Mouse (Mus musculus): ENCODE results near the gene Txnrd1. TPM values are rescaled to one million over a fixed set of nuclear protein-coding genes. Genes with fewer than 3 reads are reported as not detected.

Gene Txnrd1
- polyA plus RNA-seq, 1 experiment from 2014 or later = 87.1 TPM

DNA sequence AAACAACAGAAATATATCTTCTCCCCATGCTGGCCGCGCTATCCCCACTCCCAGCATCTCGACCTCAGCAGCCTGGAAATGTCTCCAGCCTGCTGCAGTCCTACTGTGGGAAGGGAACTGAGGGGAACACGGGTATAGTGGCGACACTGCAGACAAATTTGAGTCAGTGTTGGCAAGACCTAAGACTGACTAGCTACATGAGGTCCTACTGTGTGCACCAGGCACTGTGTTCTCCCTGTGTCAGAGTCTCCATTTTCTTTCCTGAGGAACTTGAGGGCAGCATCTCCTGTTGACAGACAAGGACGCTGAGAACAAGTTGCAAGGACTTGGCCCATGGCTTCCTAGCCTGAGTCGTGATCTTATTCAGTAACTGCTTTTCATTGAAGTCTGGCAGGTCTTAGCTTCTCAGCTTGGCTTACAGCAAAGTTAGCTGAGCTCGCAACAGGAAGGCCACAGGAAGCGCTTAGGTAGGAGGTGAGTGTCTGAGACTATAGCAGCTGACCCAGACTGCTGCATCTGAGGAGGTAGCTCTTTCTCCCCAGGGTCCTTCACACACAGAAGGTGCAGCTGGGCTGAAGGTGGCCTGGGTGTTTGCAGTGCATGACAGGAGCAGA, 58.8 kb downstream of the Txnrd1 start:
- Histone ChIP-seq H3K9me3 (ENCODE audit: control insufficient read depth, low read length) (no peaks in the 10 kb centered on the region), H3K36me3 (ENCODE audit: control insufficient read depth, insufficient read depth, low read length) (peaks cover 35% of the 10 kb centered on the region), H3K4me3 (ENCODE audit: low read length) (no peak overlapping the region), H3K4me2 (ENCODE audit: low read length) (no peak overlapping the region), H3K4me1 (ENCODE audit: control insufficient read depth, insufficient read depth, low read depth, low read length) (no peaks in the 10 kb centered on the region), H3K9ac (ENCODE audit: low read depth, low read length) (no peak overlapping the region), H3K27me3 (replicated peaks; ENCODE audit: control insufficient read depth, insufficient read depth, low read length) (no peaks in the 10 kb centered on the region), H3K27ac (ENCODE audit: low read depth, low read length) (no peak overlapping the region)
- WGBS = 92% methylated on average over 9 of the region's 9 CpGs
- no peak for ATAC-seq

DNA sequence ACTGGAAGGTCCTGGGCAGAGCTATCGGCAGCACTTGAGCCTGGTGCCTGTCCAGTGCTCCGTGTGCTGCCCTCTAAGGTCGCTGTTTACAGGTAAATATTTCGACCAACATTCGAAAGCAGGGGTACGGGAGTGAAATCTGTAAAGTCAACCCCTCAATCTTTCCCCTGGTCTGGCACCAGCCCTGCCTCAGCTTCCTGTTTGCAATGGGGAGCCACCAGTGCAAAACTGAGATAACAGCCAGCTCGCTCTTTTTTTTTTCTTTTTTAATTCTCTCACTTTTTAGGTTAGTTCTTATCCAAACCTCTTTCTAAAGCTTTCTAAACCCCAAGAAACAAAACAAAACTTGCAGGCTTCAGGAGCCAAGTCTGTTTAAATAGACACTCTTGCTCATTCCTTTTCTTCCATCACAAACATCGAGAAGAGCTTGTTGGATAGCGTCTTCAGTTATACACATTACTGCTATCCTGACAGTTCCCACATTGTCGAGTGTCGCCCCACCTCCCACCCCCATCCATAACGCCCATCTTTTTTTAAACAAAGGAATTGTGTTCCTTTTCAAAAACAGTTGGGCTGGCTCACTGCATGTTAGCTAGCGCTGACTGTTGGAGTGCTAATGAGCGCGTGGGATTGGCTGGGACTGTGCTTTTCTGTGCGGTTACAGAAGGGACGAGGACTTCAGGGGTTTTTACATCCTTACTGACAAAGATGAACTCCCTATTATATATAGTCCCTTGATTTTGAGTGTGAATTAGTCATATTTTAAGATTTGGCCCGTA, 60.3 kb downstream of the Txnrd1 start:
- H3K36me3 ChIP-seq (ENCODE audit: control insufficient read depth, insufficient read depth, low read length) = peaks cover 35% of the 10 kb centered on the region
- no peak for ATAC-seq
- 65% methylated on average over 18 of the region's 18 CpGs for WGBS
- H3K4me3 ChIP-seq (ENCODE audit: low read length) = no peak overlapping the region
- H3K4me2 ChIP-seq (ENCODE audit: low read length) = no peak overlapping the region
- H3K9ac ChIP-seq (ENCODE audit: low read depth, low read length) = no peak overlapping the region
- H3K9me3 ChIP-seq (ENCODE audit: control insufficient read depth, low read length) = no peaks in the 10 kb centered on the region
- H3K27ac ChIP-seq (ENCODE audit: low read depth, low read length) = peak overlapping the region; percentile 46; the same call in 1 of the 2 replicates
- H3K4me1 ChIP-seq (ENCODE audit: control insufficient read depth, insufficient read depth, low read depth, low read length) = no peaks in the 10 kb centered on the region
- H3K27me3 ChIP-seq (replicated peaks; ENCODE audit: control insufficient read depth, insufficient read depth, low read length) = no peaks in the 10 kb centered on the region

DNA sequence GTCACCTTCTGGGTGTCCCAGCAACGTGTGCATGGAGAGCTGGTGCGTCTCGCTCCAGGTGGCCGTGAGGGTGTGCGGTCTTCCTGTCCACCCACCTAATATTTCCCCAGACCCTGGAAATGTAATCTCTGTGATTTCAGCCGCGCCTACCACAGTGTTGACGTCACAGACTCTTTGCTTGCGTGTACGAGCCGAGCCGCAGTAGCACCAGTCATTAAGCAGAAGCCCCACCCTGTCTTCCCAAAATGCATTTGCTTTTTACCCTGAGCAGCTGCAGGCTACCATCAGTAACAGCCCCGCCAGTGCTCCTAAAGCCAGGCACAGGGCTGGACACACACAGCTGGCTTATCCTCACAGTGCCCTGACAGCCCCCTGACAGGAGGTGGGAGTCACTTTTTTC, 64.2 kb downstream of the Txnrd1 start:
- 93% methylated on average over 13 of the region's 13 CpGs for WGBS

DNA sequence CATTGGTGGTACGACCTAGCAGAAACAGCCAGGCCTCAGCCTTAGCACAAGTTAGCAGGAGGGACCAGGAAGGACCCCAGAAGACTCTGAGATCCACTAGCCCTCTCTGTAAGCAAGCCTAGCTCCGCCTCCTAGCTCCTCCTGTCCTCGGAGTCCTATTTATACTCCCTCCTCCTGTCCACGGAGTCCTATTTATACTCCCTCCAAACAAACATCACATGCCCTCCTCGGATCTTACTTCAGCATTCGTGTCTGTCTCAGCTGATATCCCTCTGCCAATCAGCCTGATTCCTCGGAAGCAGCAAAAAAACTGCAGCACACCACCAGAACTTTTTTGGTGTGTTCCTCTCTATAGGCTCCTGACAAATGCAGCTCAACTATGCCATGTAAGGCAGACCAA, 65.1 kb downstream of the Txnrd1 start:
- Histone ChIP-seq H3K9ac (ENCODE audit: low read depth, low read length) (no peak overlapping the region), H3K27ac (ENCODE audit: low read depth, low read length) (no peak overlapping the region), H3K4me1 (ENCODE audit: control insufficient read depth, insufficient read depth, low read depth, low read length) (peaks cover 10% of the 10 kb centered on the region), H3K4me3 (ENCODE audit: low read length) (no peak overlapping the region), H3K9me3 (ENCODE audit: control insufficient read depth, low read length) (no peaks in the 10 kb centered on the region), H3K27me3 (replicated peaks; ENCODE audit: control insufficient read depth, insufficient read depth, low read length) (no peaks in the 10 kb centered on the region), H3K36me3 (ENCODE audit: control insufficient read depth, insufficient read depth, low read length) (peaks cover 16% of the 10 kb centered on the region), H3K4me2 (ENCODE audit: low read length) (no peak overlapping the region)
- no peak for ATAC-seq
- 61% methylated on average over 7 of the region's 7 CpGs for WGBS

More for the DNA sequence above, 64.2 kb downstream of the Txnrd1 start:
- H3K36me3 ChIP-seq (ENCODE audit: control insufficient read depth, insufficient read depth, low read length) = peaks cover 19% of the 10 kb centered on the region
- H3K27ac ChIP-seq (ENCODE audit: low read depth, low read length) = no peak overlapping the region
- ATAC-seq = no peak
- H3K27me3 ChIP-seq (replicated peaks; ENCODE audit: control insufficient read depth, insufficient read depth, low read length) = no peaks in the 10 kb centered on the region
- no peaks in the 10 kb centered on the region for H3K9me3 ChIP-seq (ENCODE audit: control insufficient read depth, low read length)
- H3K4me2 ChIP-seq (ENCODE audit: low read length) = no peak overlapping the region
- peaks cover 10% of the 10 kb centered on the region for H3K4me1 ChIP-seq (ENCODE audit: control insufficient read depth, insufficient read depth, low read depth, low read length)
- no peak overlapping the region for H3K9ac ChIP-seq (ENCODE audit: low read depth, low read length)
- no peak overlapping the region for H3K4me3 ChIP-seq (ENCODE audit: low read length)

DNA sequence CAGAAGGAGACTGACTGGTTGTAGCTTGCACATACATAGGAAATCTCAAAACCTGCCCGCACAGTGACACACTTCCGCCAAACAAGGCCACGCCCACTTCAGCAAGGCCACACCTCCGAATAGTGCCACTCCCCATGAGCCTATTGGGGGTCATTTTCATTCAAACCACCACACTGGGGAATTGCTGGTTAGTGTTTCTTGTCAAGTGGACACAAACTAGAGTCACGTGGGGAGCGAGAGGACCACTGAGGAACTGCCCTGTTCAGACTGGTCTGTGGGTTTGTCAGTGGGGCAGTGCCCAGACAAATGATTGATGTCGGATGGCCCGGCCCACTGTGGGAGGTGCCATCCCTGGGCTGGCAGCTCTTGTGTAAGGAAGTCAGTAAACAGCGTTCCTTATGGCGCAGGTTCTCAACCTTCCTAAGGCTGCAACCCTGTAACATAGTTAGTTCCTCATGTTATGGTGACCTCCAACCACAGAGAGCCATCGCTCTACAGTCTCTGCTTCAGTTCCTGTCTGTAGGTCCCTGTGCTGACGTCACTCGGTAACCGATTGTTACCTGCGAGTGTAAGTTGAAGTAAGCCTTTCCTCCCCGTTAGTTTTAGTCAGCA, 66.2 kb downstream of the Txnrd1 start:
- Histone ChIP-seq H3K9me3 (ENCODE audit: control insufficient read depth, low read length) (no peaks in the 10 kb centered on the region), H3K9ac (ENCODE audit: low read depth, low read length) (no peak overlapping the region), H3K4me1 (ENCODE audit: control insufficient read depth, insufficient read depth, low read depth, low read length) (peaks cover 10% of the 10 kb centered on the region), H3K36me3 (ENCODE audit: control insufficient read depth, insufficient read depth, low read length) (peaks cover 13% of the 10 kb centered on the region), H3K27me3 (replicated peaks; ENCODE audit: control insufficient read depth, insufficient read depth, low read length) (no peaks in the 10 kb centered on the region), H3K4me2 (ENCODE audit: low read length) (peak overlapping the region; percentile 42), H3K4me3 (ENCODE audit: low read length) (no peak overlapping the region; the same call in 1 of the 2 replicates), H3K27ac (ENCODE audit: low read depth, low read length) (no peak overlapping the region)
- WGBS = 39% methylated on average over 16 of the region's 16 CpGs
- peak; percentile 53 for ATAC-seq

DNA sequence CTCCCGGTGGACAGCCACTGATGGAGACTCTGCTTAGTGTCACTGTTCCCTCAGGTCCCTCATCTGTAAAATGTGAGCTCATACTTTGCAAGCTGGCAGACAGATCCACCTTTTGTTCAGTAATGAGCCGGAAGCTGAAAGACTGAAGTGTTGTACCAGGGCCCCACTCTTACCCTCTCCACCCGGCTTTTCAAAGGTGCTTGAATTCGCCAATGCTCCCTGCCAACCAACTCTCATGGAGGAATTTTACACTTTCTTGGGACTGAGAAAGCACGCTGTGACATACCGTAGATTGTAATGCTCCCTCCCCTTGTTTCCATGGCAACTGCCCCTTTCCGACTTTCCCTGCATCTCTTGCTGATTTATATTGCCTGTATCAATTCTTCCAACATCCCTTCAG, 66.8 kb downstream of the Txnrd1 start:
- H3K4me1 ChIP-seq (ENCODE audit: control insufficient read depth, insufficient read depth, low read depth, low read length) = peaks cover 10% of the 10 kb centered on the region
- H3K4me3 ChIP-seq (ENCODE audit: low read length) = peak overlapping the region; percentile 4
- H3K9me3 ChIP-seq (ENCODE audit: control insufficient read depth, low read length) = no peaks in the 10 kb centered on the region
- peak; percentile 46 for ATAC-seq
- H3K27me3 ChIP-seq (replicated peaks; ENCODE audit: control insufficient read depth, insufficient read depth, low read length) = no peaks in the 10 kb centered on the region
- H3K9ac ChIP-seq (ENCODE audit: low read depth, low read length) = peak overlapping the region; percentile 22
- peaks cover 11% of the 10 kb centered on the region for H3K36me3 ChIP-seq (ENCODE audit: control insufficient read depth, insufficient read depth, low read length)
- 11% methylated on average over 7 of the region's 7 CpGs for WGBS
- peak overlapping the region; percentile 42 for H3K4me2 ChIP-seq (ENCODE audit: low read length)
- peak overlapping the region; percentile 16 for H3K27ac ChIP-seq (ENCODE audit: low read depth, low read length)

DNA sequence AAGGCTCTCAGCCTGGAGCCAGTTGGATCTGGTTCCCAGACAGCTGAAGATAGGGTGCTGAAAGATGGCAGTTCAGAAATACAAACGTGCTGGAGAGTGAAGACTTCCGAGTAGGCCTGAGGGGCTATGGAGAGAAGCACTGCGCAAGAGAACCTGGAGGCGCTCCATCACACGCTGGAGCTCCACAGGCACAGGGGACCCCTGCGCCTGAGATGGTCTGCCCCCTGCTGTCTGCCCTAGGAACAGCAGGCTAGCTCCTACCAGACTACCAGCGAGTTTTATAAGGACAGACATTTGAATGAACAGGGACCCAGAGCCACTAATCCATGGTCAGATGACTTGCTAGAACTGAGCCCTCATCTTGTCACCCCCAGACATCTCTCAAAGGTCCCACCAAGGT, 67.7 kb downstream of the Txnrd1 start:
- Histone ChIP-seq H3K9ac (ENCODE audit: low read depth, low read length) (no peak overlapping the region), H3K36me3 (ENCODE audit: control insufficient read depth, insufficient read depth, low read length) (peaks cover 4% of the 10 kb centered on the region; the same call in 1 of the 2 replicates), H3K4me2 (ENCODE audit: low read length) (no peak overlapping the region), H3K4me1 (ENCODE audit: control insufficient read depth, insufficient read depth, low read depth, low read length) (peaks cover 10% of the 10 kb centered on the region), H3K27ac (ENCODE audit: low read depth, low read length) (no peak overlapping the region), H3K9me3 (ENCODE audit: control insufficient read depth, low read length) (no peaks in the 10 kb centered on the region), H3K27me3 (replicated peaks; ENCODE audit: control insufficient read depth, insufficient read depth, low read length) (no peaks in the 10 kb centered on the region), H3K4me3 (ENCODE audit: low read length) (no peak overlapping the region)
- ATAC-seq = 0 out of 2 replicates have a peak, but pooled peaks have one; percentile 34
- WGBS = 8% methylated on average over 7 of the region's 7 CpGs

DNA sequence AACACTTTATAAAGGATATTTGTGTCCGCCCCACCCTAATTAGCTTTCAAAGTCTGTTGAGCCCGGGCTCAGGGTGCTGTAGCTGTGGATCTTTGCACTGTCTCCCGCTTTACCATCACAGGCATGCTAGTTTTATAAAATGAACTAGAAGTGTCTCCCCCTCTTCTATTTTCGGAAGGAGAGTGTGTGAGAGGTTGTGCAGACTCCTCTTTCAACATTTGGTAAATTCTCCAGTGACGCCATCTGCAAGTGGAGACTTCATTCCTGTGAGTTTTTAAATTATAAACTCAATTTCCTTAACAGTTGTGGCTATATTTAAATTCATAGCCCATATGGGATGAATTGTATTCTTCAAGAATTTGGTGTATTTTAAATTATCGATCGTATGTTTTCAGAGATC, 74.8 kb downstream of the Txnrd1 start:
- no peak overlapping the region for H3K4me3 ChIP-seq (ENCODE audit: low read length)
- no peaks in the 10 kb centered on the region for H3K36me3 ChIP-seq (ENCODE audit: control insufficient read depth, insufficient read depth, low read length)
- no peaks in the 10 kb centered on the region for H3K4me1 ChIP-seq (ENCODE audit: control insufficient read depth, insufficient read depth, low read depth, low read length)
- no peaks in the 10 kb centered on the region for H3K27me3 ChIP-seq (replicated peaks; ENCODE audit: control insufficient read depth, insufficient read depth, low read length)
- no peak overlapping the region for H3K4me2 ChIP-seq (ENCODE audit: low read length)
- 87% methylated on average over 7 of the region's 7 CpGs for WGBS
- H3K9ac ChIP-seq (ENCODE audit: low read depth, low read length) = no peak overlapping the region
- no peak for ATAC-seq
- no peaks in the 10 kb centered on the region for H3K9me3 ChIP-seq (ENCODE audit: control insufficient read depth, low read length)
- H3K27ac ChIP-seq (ENCODE audit: low read depth, low read length) = no peak overlapping the region

DNA sequence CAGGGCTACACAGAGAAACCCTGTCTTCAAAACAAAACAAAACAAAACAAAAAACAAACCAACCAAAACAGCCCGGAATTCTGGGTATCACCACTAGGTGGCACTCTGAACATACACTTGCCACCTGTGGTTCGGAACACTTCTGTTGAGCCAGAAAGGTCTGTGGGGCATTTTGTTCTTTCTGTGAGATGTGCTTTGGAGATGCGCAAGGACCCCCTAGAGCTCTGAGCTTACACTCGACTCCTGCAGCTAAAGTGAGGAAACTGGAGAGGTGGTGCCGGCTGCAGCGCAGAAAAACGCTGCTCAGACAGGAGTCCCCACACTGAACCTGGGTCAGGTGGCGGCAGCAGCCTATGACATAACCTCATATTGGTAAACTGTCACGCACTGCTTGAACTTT, 75.6 kb downstream of the Txnrd1 start:
- peak; percentile 63; the same call in 1 of the 2 replicates for ATAC-seq
- peak overlapping the region; percentile 34 for H3K4me2 ChIP-seq (ENCODE audit: low read length)
- H3K27ac ChIP-seq (ENCODE audit: low read depth, low read length) = no peak overlapping the region
- no peaks in the 10 kb centered on the region for H3K9me3 ChIP-seq (ENCODE audit: control insufficient read depth, low read length)
- H3K27me3 ChIP-seq (replicated peaks; ENCODE audit: control insufficient read depth, insufficient read depth, low read length) = no peaks in the 10 kb centered on the region
- H3K9ac ChIP-seq (ENCODE audit: low read depth, low read length) = no peak overlapping the region
- no peak overlapping the region for H3K4me3 ChIP-seq (ENCODE audit: low read length)
- no peaks in the 10 kb centered on the region for H3K4me1 ChIP-seq (ENCODE audit: control insufficient read depth, insufficient read depth, low read depth, low read length)
- H3K36me3 ChIP-seq (ENCODE audit: control insufficient read depth, insufficient read depth, low read length) = no peaks in the 10 kb centered on the region
- WGBS = 18% methylated on average over 9 of the region's 9 CpGs

Measured in hindbrain, embryonic 16.5 days (tissue).